Mouse (Mus musculus) liver, adult (tissue): ENCODE results near the gene Rdx.
A peak's percentile ranks its signal among the peaks of the same experiment; 100 is the strongest.

Experiments used
- GATA4 ChIP-seq: IDR thresholded peaks from 2 replicates; pipeline ENCODE4 v1.6.1; 2014; ENCODE audit warnings: mild to moderate bottlenecking, low read length; ENCODE audit not compliant: insufficient replicate concordance

The Rdx gene

DNA sequence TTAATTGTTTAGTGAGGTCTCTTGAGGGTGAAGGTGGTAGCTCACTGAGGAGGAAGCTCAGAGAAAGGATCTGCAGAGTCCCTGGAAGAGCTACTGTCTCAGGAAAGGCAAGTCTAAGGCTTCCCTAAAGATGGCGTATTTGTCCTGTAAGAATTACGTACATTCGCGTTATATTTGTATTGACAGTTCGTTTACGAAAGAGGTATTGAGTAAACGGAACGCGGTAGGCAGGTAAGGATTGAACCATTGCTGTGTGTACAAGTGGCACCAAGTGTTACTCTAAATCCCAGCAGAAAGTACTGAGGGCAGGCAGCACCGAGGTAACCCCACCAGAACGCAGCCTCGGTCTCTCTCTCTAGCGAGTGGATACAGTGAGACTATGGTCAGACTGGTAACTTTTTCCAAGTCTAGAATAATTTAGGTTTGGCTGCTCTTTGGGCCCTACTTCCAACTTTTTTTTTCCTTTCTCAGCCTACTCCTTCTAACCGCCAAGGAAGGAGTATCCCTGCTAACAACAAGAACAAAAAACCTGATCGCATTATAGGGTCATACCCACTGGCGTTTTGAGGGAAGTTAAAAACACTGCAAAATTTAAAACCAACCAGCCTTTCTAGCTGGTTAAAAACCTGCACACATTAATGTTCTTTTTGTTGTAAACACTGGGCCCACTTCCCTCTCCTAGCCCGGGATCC is at the start of gene Rdx:
Gene Rdx (plus strand): TSS at position 45 of the 692 bp plus-strand sequence.
- TF ChIP-seq GATA4, result no peak

DNA sequence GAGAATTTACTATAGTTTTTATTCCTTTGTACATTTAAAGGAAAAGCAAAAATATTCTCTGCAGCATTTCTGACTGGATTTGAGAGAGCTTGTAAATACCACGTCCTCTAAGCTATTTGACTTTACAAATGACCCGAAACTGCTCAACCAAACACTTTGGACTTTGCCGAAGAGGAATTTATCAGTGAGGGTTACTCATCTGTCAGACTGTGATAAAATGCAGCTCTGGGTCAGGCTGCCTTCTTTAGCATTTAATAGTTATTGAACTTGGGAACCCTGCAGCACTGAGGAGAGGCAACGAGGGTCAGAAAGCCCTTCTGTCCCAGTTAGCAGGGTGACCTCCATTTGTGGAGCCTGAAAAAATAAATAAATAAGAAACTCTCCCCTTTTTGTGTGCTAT is 43.5 kb upstream of the Rdx start:
- TF ChIP-seq GATA4, result no peak

DNA sequence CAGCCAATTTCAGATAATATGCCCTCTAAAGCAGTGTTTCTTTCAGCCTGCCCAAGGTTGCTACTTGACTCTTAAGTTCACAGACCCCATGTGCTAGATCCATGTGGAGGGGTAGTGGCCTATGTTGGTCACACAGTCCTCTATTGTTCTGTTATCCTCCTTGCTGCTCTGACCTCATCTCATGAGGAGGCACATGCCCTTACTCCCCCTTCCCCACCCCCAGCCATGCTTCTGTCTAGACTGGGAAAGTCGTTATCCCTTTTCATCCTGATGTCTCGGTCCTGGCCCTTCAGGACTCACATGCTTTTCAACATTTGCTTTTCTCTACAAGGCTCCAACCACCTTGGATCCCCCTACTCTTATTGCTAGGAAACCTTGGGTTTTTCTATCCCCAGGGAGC is 39.6 kb upstream of the Rdx start:
- no peak for TF ChIP-seq GATA4

- no peak for TF ChIP-seq GATA4
Observed at GRCm38 (mm10) chr9:52008511-52008910, 38.5 kb upstream of the Rdx start.

GRCm38 (mm10) chr9:52012311-52012710 is 34.7 kb upstream of the Rdx start:
- no peak for TF ChIP-seq GATA4

DNA sequence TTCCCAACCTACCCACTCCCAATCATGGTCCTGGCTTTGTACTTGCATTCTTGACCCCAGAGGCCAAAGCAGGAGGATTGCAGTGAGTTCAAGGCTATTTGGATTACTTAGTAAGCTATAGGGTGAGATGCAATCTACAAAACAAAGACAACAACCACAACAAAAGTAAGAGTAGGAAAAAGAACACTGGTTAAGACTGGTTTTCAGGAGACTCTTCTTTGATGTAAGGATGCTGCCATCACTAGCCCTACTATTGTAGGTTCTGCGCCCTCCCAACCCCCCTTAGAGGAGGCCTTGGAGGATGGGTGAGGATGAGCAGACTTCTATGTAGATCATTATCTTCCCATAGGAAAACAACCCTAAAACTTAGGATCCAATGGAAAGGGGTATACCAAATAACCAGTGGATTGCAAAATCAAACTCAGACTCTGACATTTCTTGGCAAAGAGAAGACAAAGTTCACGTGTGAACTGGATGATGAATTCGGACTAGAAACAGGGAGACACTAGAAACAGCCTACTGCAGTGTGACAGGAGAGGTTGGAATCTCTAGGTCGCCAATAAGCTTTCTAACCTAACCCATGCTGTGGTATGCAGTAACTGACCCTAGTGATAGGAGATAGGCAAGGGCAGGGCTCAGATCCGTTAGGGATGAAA is 34.1 kb upstream of the Rdx start:
- no peak for TF ChIP-seq GATA4

DNA sequence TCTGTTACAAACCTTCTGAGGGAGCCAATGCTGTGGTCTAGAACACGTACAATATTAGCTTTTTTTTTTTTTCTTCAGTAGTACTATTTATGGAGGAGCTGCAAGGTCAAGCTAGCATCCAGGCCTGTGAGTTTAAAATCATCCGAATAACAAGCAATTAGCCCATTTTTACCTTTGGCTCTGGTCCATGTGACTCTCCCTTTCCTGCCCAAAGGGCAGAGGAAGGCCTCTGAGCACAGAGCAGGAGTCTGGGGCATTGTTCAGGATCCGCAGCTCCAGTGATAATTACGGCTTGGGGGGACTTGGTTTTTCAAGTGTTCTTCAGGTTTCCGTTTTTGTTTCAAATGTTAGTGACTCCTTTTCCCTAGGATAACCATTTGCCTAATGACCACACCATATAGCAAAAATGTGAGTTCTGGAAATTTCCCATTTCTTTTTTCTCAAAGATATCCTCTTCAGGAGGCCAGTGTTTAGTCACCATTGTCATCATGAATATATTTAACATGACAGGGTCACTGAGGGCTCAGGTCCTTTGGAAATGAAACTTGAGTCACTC is 33.0 kb upstream of the Rdx start:
- TF ChIP-seq GATA4, result no peak

GRCm38 (mm10) chr9:52017091-52017490 is 29.9 kb upstream of the Rdx start:
- TF ChIP-seq GATA4, result no peak

- no peak for TF ChIP-seq GATA4
Observed at GRCm38 (mm10) chr9:52017824-52018223, 29.1 kb upstream of the Rdx start.

DNA sequence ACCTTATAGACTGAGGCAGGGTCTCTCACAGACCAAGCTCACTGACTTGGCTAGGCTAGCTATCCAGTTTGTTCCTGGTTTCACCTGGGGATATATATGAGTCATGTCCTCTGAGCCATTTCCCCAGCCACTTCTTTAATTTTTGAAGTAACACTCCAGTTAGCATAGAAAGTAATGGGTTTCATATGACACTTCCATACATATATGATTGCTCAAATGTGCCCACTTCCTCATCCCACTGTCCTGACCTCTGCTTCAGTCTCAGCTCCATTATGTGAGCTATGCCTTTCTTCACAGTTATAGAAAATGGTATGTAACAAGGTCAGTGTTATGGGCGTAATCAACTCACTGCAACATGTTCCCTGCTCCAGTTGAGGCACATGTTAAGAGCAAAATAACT is 28.5 kb upstream of the Rdx start:
- no peak for TF ChIP-seq GATA4

DNA sequence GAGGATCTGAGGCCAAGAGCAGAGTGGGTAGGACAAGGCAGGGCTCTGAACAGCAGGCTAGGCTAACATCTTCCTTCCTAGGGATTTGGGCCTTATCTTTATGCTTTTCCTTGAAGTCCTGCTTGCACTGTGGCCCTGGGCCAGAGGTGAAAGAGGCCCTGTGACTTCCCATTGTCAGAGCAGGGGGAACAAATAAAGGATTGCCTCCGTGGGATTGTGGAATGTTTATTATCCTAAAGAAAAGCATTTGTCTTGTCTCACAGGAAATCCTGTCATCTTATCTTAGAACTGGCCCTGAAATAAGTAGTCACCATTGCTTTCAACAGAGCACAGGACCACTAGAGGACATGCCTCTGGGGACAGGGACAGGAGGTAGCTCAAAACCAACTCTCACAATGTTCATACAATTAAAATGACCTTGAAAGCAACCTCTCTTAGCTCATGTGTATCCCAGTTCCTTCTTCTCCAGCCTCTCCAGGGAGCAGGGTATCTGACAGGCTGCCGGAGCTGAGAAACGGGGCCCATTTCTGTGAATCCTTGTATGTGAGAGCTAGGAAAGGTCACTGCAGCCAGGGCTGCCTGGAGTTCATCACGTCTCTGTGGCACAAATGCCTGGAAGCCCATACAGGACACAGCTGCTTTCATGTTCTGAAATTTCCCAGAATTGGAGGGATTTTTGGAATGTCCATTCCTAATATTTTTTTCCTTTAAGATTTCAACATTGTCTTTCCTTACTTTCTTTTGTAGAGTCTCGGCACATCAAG is 19.5 kb upstream of the Rdx start:
- peak; percentile 98 for TF ChIP-seq GATA4

- no peak for TF ChIP-seq GATA4
Observed at GRCm38 (mm10) chr9:52028521-52029405, 18.2 kb upstream of the Rdx start.

DNA sequence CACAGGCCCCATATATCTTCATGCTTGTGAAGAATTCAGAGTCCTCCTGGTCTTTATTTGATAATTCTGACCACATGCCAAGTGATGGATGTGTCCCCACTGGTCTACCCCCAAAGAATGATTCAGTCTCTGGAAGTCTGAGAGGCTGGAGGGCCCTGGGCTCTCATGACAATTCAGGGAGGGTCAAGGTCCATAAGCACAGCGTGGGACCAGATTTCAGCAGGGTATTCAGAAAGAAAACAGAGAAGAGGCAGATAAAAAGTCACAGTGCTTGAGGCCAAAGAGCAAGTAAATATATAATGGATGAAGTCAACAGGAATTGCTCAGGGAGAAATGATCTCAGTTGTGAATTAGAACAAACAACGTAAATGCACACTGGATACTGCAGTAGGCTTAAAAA is 15.5 kb upstream of the Rdx start:
- no peak for TF ChIP-seq GATA4

DNA sequence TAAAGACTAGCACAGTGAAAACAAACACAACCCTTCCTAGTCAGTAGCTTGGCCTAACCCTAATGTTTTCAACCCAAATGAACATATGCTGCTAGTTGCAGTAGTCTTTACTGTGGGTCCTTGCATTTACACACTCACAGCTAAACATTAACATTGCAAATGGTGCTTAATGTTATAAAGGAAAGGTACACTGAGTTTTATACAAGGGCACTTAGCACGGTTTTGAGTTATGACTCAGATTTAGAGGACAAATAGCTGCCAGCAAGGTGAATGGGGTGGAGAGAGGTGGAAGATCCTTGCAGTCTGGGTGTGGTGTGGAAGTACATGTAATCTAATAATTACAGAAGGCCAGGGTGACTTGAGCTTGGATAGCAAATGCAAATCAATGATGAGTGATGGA is 9.5 kb upstream of the Rdx start:
- TF ChIP-seq GATA4, result no peak

DNA sequence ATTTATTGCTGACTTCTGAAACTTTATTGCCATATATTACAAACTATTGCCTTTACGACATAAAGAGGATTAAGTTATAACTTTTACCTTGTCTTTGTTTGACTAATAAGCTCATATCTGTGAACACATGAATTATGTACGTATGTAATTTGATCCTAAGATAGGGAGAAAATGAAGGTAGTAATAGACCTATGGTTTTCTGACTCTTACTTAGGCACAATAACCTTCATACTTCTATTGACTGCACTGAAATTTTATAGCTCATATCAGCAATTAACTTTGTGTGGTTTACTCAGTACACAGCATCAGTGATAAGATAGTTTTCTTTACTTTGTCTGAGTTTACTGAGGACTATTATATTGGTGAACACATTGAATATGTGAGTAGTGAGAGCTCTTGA is 5.3 kb upstream of the Rdx start:
- no peak for TF ChIP-seq GATA4
